Mouse (Mus musculus) neural tube, embryonic 12.5 days (tissue): Measurements from ENCODE around the gene Hspa4. TPM values are rescaled to one million over a fixed set of nuclear protein-coding genes. Genes with fewer than 3 reads are reported as not detected.

Source experiments
- ATAC-seq: fragments of 200-750 bp; cut with Nextera tagmentation; 2 replicates; pipeline ENCODE4 v1.8.0; 2017; ENCODE audit warnings: low read depth, mild to moderate bottlenecking, moderate TSS enrichment, moderate library complexity; ENCODE audit not compliant: low FRiP score
- H3K27ac ChIP-seq: fragments of 300-500 bp; sonication (generic); 2 replicates; pipeline ENCODE4 v1.5.1; 2016
- H3K27me3 ChIP-seq: fragments of 300-500 bp; sonication (generic); replicated peaks from 2 replicates; pipeline ENCODE4 v1.6.1; 2016; ENCODE audit warnings: mild to moderate bottlenecking
- H3K36me3 ChIP-seq: fragments of 300-500 bp; sonication (generic); 2 replicates; pipeline ENCODE4 v1.6.1; 2016; ENCODE audit warnings: mild to moderate bottlenecking
- H3K4me1 ChIP-seq: fragments of 300-500 bp; sonication (generic); 2 replicates; pipeline ENCODE4 v1.6.1; 2016
- H3K4me2 ChIP-seq: fragments of 300-500 bp; sonication (generic); replicated peaks from 2 replicates; pipeline ENCODE4 v1.6.1; 2016; ENCODE audit warnings: mild to moderate bottlenecking
- H3K4me3 ChIP-seq: fragments of 300-500 bp; sonication (generic); 2 replicates; pipeline ENCODE4 v1.5.1; 2016
- H3K9ac ChIP-seq: fragments of 300-500 bp; sonication (generic); 2 replicates; pipeline ENCODE4 v1.6.1; 2016; ENCODE audit warnings: mild to moderate bottlenecking
- H3K9me3 ChIP-seq: fragments of 300-500 bp; sonication (generic); 2 replicates; pipeline ENCODE4 v1.6.1; 2016; ENCODE audit warnings: mild to moderate bottlenecking
- WGBS: fragments of 180-500 bp; shearing (Covaris S2); methylation state at CpG from one replicate; pipeline ENCODE4 v1.1.7; 2016; 5-methylcytosine and 5-hydroxymethylcytosine counted together
- polyA plus RNA-seq: library from polyadenylated mRNA; unstranded; fragments of >200 nt; fragmentation: Nextera tagmentation; extraction: Ambion mirVana; gene quantifications from 2 replicates; pipeline ENCODE4 v1.2.1, GENCODE M21; 2016

Gene Hspa4
- polyA plus RNA-seq, 1 experiment from 2014 or later, result 89.0 TPM

DNA sequence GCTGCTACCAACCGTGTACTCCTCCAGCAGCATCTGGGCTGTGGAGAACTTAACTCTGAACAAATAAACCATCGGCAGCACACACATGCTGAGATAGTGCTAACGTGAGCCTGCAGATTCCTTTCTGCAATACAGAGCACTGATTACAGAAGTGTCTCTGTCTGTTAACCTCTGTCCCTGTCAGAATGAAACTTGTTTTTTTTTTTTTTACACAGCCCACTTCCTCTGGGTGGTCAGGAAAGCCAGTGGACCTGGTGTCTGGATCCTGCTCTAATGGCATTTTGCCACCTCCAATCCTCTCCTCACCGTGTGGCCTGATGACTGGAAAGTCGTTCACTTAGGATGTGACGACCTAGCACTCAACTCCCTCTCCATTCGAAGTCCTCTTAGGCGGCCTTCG lies 66.7 kb downstream of the Hspa4 start:
- Histone ChIP-seq H3K9ac (no peak overlapping the region), H3K4me1 (no peaks in the 10 kb centered on the region), H3K4me2 (no peak overlapping the region), H3K4me3 (no peak overlapping the region), H3K36me3 (no peaks in the 10 kb centered on the region), H3K27me3 (no peaks in the 10 kb centered on the region), H3K27ac (no peak overlapping the region), H3K9me3 (no peaks in the 10 kb centered on the region)
- no peak for ATAC-seq
- WGBS, result 83% methylated on average over 9 of the region's 9 CpGs

DNA sequence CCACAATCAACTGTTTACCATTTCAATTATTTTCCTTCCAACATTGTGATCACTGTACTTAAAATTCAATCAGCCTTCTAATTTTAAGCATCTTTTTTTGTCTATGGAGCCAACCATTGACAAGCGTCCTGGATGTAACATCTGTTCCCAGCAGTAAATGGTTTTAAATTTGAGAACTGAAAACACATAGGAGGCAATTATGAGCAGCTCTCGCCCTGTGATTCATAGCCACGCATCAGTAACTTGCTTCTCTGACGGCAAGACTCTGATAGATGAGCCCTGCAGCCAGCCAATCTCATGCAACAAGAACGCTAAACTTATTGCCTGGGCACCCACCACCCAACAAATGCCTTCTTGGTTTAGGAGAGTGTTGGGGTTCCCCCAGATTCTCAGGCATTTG lies 68.4 kb downstream of the Hspa4 start:
- H3K36me3 ChIP-seq, result no peaks in the 10 kb centered on the region
- H3K4me1 ChIP-seq, result no peaks in the 10 kb centered on the region
- no peaks in the 10 kb centered on the region for H3K27me3 ChIP-seq
- WGBS, result 77% methylated on average over 5 of the region's 5 CpGs
- no peak overlapping the region for H3K4me3 ChIP-seq
- H3K9ac ChIP-seq, result no peak overlapping the region
- H3K27ac ChIP-seq, result no peak overlapping the region
- H3K4me2 ChIP-seq, result no peak overlapping the region
- no peaks in the 10 kb centered on the region for H3K9me3 ChIP-seq
- ATAC-seq, result no peak

DNA sequence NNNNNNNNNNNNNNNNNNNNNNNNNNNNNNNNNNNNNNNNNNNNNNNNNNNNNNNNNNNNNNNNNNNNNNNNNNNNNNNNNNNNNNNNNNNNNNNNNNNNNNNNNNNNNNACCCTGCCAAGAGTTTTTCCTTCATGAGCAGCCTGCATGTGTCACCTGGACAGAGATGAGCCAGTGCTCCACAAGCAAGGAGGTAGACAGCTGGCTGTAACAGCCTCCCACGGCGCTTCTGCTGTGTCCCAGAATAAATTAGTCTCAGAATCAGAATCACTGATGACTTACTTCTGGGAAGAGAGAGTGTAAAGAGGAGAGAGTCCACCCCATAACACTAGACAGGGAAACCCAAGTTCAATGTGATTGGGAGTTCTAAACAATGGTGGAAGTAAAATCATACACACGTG lies 71.2 kb downstream of the Hspa4 start:
- Histone ChIP-seq H3K27me3 (no peaks in the 10 kb centered on the region), H3K4me2 (no peak overlapping the region), H3K27ac (no peak overlapping the region), H3K9ac (no peak overlapping the region), H3K4me3 (no peak overlapping the region), H3K36me3 (no peaks in the 10 kb centered on the region), H3K4me1 (no peaks in the 10 kb centered on the region), H3K9me3 (peaks cover 5% of the 10 kb centered on the region; the same call in 1 of the 2 replicates)
- no peak for ATAC-seq
- 86% methylated on average over 3 of the region's 3 CpGs for WGBS

DNA sequence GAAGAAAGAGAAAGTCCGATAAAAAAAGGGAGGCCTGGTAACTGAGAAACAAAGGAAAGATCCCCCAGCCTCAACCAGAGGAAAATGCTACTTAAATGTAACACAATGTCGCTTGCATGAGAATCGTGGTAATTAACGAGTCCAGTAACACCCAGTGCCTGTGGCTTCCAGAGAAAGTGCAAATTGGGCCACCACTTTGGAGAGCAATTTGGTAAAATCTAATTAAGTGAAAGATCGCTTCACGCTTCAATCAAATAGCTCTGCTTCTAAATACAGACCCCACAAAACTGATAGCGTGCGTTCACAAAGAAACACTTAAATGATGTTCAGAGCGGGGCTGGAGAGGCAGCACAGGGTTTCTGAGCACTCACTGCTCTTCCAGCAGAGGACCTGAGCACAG lies 89.4 kb downstream of the Hspa4 start:
- H3K4me1 ChIP-seq, result no peaks in the 10 kb centered on the region
- no peaks in the 10 kb centered on the region for H3K27me3 ChIP-seq
- no peaks in the 10 kb centered on the region for H3K9me3 ChIP-seq
- no peaks in the 10 kb centered on the region for H3K36me3 ChIP-seq
- no peak overlapping the region for H3K4me2 ChIP-seq
- no peak overlapping the region for H3K9ac ChIP-seq
- WGBS, result 87% methylated on average over 9 of the region's 9 CpGs
- no peak overlapping the region for H3K27ac ChIP-seq
- ATAC-seq, result no peak
- H3K4me3 ChIP-seq, result no peak overlapping the region

Other genes with a start within 250 kb of the Hspa4 start
- gene Zcchc10, start 24.2 kb upstream of the Hspa4 start, polyA plus RNA-seq, result 16.6 and 16.7 TPM in 2 replicates
- 62.7 and 79.2 TPM in 2 replicates for gene Aff4, start 50.4 kb upstream of the Hspa4 start, polyA plus RNA-seq
- gene Leap2, start 122.7 kb upstream of the Hspa4 start, polyA plus RNA-seq, result 0.42 TPM in 1 of 2 replicates, not detected in the other
- gene Uqcrq, start 130.4 kb upstream of the Hspa4 start, polyA plus RNA-seq, result 607 and 637 TPM in 2 replicates
- gene Gdf9, start 130.6 kb upstream of the Hspa4 start, polyA plus RNA-seq, result 1.8 and 2.1 TPM in 2 replicates
- gene Gm10447, start 156.7 kb upstream of the Hspa4 start, polyA plus RNA-seq, result 0.13 TPM in 1 of 2 replicates, not detected in the other
- 2.1 and 2.7 TPM in 2 replicates for gene Shroom1, start 156.7 kb upstream of the Hspa4 start, polyA plus RNA-seq
- gene Gm9837, start 170.0 kb upstream of the Hspa4 start, polyA plus RNA-seq, result not detected in 2 replicates
- gene Gm9945, start 179.7 kb upstream of the Hspa4 start, polyA plus RNA-seq, result not detected in 2 replicates
- gene Sowaha, start 179.8 kb upstream of the Hspa4 start, polyA plus RNA-seq, result 0.22 and 0.46 TPM in 2 replicates
- gene Sept8, start 218.8 kb upstream of the Hspa4 start, polyA plus RNA-seq, result 21.4 and 25.2 TPM in 2 replicates